Mouse (Mus musculus) adrenal gland, postnatal 25 days (tissue): ENCODE measurements around the gene Spata5. TPM values are rescaled to one million over a fixed set of nuclear protein-coding genes. Genes with fewer than 3 reads are reported as not detected.

ENCODE experiments used
- DNase-seq: peaks from one replicate; pipeline ENCODE4 v3.0.0; 2021; ENCODE audit warnings: mixed read lengths
- total RNA-seq: library from RNA; stranded (reverse); gene quantifications from 2 replicates; pipeline ENCODE4 v1.2.3, GENCODE M21; 2021

The Spata5 gene
- total RNA-seq, 1 experiment from 2014 or later, result 33.9 TPM

- no peak for DNase-seq
Observed at GRCm38 (mm10) chr3:37420641-37421040, 945 bp downstream of the Spata5 start.

- no peak for DNase-seq
Observed at GRCm38 (mm10) chr3:37421179-37421578, 1.5 kb downstream of the Spata5 start.

DNA sequence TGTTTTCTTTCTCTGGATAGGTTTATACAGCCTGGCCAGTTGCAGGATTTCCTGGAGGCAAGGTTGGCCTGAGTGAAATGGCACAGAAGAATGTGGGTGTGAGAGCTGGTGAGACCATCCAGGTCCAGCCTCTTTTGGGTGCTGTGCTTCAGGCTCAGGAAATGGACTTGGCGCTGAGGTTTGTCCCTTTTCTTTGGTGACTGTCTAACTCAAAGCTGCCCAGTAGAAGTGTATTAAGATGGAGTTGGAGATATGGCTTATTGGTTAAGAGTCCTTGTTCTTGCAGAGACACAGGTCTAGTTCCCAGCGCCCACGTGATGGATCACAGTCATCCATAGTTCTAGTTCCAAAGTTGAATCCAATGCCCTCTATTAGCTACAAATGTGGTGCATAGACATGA lies 6.4 kb downstream of the Spata5 start:
- DNase-seq, result no peak

DNA sequence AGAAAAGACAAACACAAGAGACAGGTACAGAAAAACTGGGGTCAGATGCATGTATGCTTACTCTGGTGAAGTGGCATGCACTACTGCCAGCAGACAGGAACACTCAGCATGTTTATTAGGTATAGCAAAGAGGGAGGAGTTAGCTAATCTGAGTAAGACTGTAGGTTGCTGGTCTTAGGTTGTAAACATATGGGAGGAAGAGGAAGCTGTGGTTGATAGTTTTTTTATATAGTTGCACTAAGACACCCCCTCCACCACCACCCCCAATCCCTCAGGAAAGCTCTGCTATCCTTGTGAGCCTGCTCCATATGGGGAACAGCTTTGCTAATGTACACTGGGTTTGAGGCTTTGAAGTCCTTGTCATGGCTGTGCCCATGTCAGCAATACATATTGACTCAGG lies 10.7 kb downstream of the Spata5 start:
- no peak for DNase-seq

- no peak for DNase-seq
Observed at GRCm38 (mm10) chr3:37439770-37440169, 20.1 kb downstream of the Spata5 start.

DNA sequence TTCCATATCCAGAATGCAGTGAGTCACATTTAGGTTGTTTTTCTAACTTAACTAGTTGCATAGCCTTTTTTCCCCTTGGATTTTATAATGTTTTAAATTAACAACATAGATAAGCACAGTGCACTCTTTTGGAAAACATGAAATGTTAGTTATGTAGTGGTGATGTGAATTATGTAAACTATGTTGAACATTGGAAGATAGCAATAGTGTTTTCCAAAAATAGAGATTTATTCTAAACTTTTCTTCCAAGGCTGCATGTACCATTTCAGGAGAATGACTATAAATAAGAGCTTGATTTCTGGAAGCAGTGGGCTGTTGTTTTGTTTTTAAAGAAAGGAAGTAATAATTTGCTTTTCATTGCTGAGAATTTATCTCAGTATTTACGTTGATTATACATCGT lies 23.7 kb downstream of the Spata5 start:
- DNase-seq, result no peak

DNA sequence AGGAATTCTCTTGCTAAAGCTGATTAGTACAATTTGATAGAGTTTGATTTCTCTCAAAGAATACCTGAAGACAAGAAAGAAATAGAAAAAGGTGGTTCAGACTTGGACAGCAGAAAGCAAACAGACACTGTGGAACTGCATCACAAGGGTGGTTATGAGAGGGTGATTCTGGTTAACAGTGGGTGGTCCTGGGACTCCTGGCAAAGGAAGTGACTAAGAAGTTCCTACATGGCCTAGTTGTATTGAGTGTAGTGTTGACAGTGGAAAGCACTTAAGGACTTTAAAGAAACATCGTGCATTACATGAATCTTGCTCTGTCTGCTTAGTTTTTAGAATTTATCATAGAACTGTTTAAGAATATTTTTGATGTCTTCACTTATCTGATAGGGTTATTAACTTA lies 36.3 kb downstream of the Spata5 start:
- no peak for DNase-seq

GRCm38 (mm10) chr3:37468170-37468569 lies 48.5 kb downstream of the Spata5 start:
- no peak for DNase-seq

DNA sequence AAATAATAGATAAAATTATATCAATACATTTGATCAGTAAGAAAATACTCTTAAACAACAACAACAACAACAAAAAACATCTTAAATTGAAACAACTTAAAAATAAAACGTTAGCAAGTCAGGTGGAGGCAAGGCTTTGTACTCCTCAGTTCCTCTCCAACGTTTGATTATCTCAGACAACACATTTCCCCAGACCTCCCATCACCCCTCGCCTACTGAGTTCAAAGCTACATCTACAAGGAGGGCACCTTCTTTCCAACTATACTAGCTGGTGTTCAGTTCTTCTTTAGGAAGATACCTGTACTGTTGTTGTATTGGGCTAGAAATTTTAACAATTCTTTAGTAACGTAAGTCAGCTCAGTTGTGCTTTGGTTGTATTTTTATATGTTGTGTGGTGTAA lies 49.7 kb downstream of the Spata5 start:
- no peak for DNase-seq

DNA sequence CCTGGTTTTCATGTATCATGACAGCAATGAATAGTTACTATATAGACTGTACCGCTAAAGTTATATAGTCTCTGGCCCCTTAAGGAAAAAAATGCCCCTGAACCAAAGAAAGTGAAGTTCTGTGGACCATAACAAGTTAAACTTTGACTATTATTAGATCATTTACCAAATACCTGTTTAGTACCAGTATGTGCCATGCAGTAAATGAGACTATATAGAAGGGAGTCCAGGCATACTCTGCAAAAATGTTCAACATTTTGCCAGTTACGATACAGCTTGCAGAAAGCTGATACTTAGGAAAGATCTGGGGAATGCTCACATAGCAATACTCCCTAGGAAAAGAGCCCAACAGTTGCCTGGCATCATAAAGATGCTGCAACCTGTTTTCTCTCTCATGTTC lies 51.2 kb downstream of the Spata5 start:
- DNase-seq, result no peak

GRCm38 (mm10) chr3:37472461-37472860 lies 52.8 kb downstream of the Spata5 start:
- DNase-seq, result no peak

DNA sequence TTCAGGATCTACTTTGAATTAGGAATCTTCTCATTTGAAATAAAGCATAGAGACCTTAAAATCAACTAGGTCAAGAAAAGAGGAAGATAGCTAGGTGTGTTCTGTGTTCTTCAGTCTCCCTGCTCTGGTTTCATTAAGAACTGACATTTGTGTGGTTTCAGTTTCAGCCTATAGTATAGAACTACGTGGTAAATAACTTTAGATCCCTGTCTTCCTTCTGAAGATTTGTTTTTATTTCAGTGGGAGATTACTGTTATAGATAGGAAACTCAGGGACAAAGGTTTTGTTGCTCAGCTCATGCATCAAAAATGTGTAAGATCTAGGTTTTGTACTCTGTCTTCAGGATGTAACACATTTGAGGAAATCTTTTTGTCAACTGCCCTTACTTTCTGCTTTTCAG lies 56.8 kb downstream of the Spata5 start:
- no peak for DNase-seq

DNA sequence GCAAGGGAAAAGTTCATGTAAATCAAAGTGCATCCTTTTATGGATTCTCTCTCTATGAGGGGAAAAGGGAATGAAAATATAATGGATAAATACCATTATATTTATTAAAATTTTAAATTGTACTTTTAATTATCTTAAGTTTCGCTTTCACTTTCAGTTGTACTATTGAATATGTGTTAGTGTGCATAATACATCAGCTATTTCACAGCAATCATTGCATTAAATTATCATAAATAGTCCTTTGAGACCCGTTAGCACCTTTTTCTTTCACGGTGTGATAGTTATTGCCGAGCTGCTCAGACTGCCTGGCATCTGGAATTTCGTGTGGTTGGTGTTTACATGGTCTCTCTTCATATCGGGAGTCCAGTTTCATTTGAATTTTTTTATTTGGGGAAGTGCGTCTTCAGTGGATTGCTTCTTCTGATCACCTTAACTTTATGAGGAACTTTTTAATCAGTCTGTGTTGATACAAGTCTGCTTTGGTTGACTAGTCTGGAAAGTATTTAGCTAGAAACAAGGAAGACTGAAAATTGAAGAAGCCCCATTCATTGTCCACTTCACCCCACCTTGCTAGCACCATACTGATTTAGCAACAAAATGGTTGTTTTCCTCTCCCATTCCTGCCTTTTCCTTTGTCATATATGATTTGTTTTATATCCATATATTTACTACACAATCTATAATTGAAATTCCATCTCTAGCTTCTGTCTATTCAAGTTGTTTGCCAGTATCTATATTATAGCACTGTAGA lies 57.9 kb downstream of the Spata5 start:
- no peak for DNase-seq

- DNase-seq, result no peak
Observed at GRCm38 (mm10) chr3:37479771-37480170, 60.1 kb downstream of the Spata5 start.

DNA sequence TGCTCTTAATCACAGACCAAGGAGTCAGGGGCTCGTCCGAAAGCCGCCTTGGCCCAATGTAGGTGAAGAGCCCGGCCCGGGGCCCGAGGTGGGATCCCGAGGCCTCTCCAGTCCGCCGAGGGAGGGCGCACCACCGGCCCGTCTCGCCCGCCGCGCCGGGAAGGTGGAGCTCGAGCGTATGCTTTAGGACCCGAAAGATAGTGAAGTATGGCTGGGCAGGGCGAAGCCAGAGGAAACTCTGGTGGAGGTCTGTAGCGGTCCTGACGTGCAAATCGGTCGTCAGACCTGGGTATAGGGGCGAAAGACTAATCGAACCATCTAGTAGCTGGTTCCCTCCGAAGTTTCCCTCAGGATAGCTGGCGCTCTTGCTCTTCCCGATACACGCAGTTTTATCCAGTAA lies 61.6 kb downstream of the Spata5 start:
- no peak for DNase-seq

- DNase-seq, result no peak
Observed at GRCm38 (mm10) chr3:37482720-37483119, 63.0 kb downstream of the Spata5 start.

GRCm38 (mm10) chr3:37483709-37484265 lies 64.1 kb downstream of the Spata5 start:
- no peak for DNase-seq

- DNase-seq, result no peak
Observed at GRCm38 (mm10) chr3:37487639-37488038, 67.9 kb downstream of the Spata5 start.

DNA sequence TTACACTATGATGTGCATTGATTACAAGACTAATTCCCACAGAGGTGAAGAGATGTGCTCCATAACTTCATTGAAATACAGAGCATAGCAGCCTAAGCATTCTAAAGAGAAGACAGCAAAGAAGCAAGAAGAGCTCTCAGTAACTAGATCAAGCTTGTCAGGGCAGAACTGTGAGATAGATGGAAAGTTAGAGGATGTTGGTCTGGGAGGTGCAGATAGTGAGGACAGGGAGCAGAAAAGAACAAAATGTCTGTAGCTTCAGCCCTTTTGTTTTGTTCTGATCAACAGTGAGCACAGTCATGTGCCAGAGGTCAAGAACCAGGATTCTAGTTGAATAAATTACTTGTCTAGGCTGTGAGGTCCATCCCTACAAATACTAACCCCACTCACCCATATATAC lies 68.5 kb downstream of the Spata5 start:
- no peak for DNase-seq

DNA sequence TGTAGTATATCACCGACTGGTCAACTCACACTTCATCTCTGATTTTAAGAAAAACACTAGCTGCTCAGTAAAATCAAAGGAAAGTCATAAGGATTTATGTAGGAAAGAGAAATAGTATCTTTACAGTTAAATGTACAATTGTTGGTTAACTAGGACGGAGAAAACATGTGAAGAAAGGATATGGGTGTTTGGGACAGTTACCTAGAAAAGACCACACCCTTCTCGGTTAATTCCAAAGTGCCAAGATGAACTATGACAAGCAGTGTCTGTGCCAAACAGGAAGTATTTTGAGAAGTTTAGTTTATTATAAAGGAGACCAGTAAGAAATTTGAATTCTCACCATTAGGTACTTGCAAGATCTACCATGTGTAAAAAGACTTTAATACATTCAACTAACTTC lies 70.3 kb downstream of the Spata5 start:
- DNase-seq, result no peak

DNA sequence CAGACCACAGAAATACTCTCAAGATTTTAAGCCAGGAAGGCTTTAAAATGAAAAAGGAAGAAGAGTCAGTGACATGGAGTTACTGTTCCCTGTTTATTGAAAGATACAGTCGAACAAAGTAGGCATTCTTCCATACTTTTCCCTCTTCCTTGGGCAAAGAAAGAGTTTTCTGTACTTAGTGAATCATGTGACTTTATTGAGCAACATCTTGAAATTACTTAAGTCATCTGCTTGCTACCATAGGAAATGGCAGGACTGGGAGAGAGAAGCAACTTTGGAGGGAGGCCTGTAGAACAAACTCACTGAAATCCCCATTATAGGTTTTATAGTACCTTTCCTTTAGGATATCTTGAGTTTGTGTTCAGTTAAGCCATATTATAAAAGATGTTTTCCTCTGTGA lies 81.2 kb downstream of the Spata5 start:
- DNase-seq, result no peak

GRCm38 (mm10) chr3:37502552-37502951 lies 82.9 kb downstream of the Spata5 start:
- no peak for DNase-seq

- DNase-seq, result no peak
Observed at GRCm38 (mm10) chr3:37503846-37504245, 84.2 kb downstream of the Spata5 start.
